Mouse (Mus musculus) small intestine, adult 10 weeks (tissue): ENCODE data around the gene Slc38a6. TPM values are rescaled to one million over a fixed set of nuclear protein-coding genes. Genes with fewer than 3 reads are reported as not detected.

Experiments used
- polyA plus RNA-seq: library from polyadenylated mRNA; stranded (reverse); fragments of 350-450 nt; fragmentation: Illumina TruSeq; extraction: RNeasy Lipid Tissue Mini Kit (QIAGEN cat#74804); gene quantifications from one replicate; pipeline ENCODE4 v1.2.3, GENCODE M21; 2014; ENCODE audit warnings: low replicate concordance

Slc38a6 gene
- 13.7 TPM for polyA plus RNA-seq

GRCm38 (mm10) chr12:73286287-73287092 lies at the start of gene Slc38a6, which contains the start of gene Trmt5:
Gene Slc38a6 (plus strand): TSS chr12:73286779.
Gene Trmt5 (minus strand): TSS chr12:73286710.

Other genes with a start within 250 kb of the Slc38a6 start
- not detected for gene Six1, start 232.9 kb upstream of the Slc38a6 start, polyA plus RNA-seq
- gene Six4, start 173.3 kb upstream of the Slc38a6 start, polyA plus RNA-seq: 0.19 TPM
- 6.4 TPM for gene Mnat1, start 163.1 kb upstream of the Slc38a6 start, polyA plus RNA-seq
- gene Trmt5, start 69 bp upstream of the Slc38a6 start, polyA plus RNA-seq: 20.6 TPM